Mouse (Mus musculus): ENCODE measurements at regions not wholly inside any gene's neighbourhood (a gene's known extent, or its start where the extent isn't known, plus 50 kb on each side); places are given as distances from the start of the nearest gene placed in this dataset.
A peak's percentile ranks its signal among the peaks of the same experiment; 100 is the strongest.

- DNase-seq (ENCODE audit: low spot score): no peak
Observed at GRCm38 (mm10) chr3:52422826-52423225, 154.7 kb downstream of the Foxo1 start.

- no peak for DNase-seq (ENCODE audit: low spot score)
Observed at GRCm38 (mm10) chr3:52416261-52416660, 148.1 kb downstream of the Foxo1 start.

DNA sequence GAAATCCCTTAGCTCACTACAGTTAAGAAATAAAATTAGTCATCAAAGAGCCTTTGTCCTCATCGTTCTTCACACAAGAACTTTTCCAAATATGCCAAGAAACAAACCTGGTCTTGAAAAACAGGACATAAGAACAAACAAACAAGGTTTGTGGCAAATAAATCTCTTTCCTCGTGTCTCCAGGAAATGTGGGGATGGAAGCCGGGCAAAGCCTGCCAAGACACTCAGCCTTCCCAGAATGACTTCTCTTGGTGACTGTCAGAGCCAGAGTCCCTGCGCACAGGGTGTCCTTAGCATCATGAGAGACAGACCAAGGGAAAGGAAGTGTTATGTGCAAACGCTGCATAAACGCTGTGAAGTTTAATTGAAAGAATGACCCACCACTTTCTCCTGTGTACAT is 147.2 kb downstream of the Foxo1 start:
- DNase-seq (ENCODE audit: low spot score): no peak

GRCm38 (mm10) chr3:52414017-52414416 is 145.9 kb downstream of the Foxo1 start:
- no peak for DNase-seq (ENCODE audit: low spot score)

DNA sequence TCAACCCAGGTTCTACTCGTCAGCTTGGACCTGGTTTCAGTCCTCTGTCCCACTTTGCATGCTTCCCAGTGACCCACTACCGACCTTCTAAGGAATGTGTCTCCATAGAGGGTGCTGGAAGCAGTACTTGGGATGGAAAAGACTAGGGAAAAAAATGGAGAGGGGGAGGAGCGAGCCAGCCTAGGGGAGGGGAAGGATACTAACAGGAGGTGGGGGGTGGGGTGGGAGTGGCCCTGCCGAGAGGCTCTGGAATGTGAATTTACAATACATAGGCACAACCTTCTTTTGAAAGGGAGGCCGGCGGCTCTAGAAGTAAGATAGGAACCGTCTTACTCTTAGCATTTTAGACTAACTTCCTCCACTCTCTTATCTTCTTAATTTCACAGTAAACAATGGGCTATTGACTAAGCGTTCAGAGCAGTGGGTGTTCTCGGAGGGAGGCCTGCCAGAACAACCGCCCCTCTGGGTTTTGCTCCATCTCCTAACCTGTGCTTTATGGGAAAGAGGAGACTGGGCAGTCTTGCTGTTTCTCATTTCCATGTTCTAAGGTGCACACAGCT is 145.1 kb downstream of the Foxo1 start:
- peak; percentile 75 for DNase-seq (ENCODE audit: low spot score)

- no peak for DNase-seq (ENCODE audit: low spot score)
Observed at GRCm38 (mm10) chr3:52411356-52411755, 143.2 kb downstream of the Foxo1 start.

DNA sequence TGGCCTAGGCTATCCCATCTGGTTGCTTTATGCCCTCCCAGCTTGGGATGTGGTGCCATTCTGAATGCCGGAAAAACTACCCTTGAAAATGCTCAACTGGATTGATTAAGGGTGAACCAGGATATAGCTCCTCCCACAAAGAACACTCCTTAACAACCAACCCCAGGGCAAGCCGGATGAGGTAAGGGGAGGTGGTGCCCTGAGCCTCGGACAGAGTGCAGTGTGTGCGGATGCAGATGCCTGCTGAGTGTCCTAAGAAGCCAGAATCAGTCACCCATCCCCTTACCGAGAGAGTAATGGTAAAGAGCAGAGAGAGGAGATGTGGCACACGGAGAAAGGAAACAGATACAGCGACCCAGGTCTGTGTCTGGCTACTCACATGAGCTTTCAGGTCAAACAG is 141.3 kb downstream of the Foxo1 start:
- DNase-seq (ENCODE audit: low spot score): no peak

DNA sequence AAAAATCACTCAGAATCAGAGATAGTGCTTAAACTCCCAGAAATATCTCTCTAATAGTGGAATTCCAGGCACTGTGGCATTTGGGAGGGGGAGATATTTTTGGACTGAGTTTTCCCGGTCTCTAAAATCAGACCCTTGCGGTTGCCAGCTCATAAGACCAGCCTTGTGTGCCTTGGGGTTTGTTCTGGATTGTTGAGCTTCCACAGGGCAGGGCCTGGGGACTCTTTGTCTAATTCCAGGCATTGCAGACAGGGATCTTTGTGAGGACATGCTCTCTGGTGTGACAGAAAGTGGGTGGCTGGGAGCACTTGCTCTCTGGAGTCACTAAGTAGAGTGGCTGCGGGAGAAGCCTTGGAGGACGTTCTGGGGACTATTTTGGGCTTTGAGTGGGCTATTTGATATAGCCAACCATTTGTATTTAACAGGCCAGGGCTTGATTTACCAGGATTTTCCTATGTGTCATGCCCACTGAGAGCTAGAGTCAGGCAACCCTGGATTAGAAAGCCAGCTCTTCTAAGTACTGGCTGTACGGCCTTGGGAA is 138.7 kb downstream of the Foxo1 start:
- DNase-seq (ENCODE audit: low spot score): no peak

- DNase-seq (ENCODE audit: low spot score): peak; percentile 29
Observed at GRCm38 (mm10) chr3:52404636-52405035, 136.5 kb downstream of the Foxo1 start.

DNA sequence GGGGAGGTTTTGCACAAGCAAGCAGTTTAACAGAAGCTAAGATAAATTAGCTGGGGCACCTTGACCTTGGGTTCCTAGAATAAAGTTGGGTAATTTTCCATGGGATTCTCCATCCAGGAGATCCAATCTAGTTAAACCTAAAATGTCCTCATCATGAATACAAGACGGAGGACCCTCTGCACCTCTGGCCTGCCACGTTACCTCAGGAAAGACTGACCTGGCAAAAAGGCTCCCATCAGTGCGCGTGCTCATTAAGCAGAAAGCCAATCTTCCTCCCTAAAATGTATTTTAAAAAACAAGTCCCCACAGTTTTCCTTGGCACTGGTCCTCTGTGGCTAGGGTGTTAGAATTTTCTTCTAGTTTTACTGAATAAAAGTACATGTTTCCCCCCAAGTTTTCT is 134.9 kb downstream of the Foxo1 start:
- no peak for DNase-seq (ENCODE audit: low spot score)
